Mouse (Mus musculus): ENCODE results near the gene Plekha1.
A peak's percentile ranks its signal among the peaks of the same experiment; 100 is the strongest.

The Plekha1 gene

GRCm38 (mm10) chr7:130937266-130937841, 71.8 kb downstream of the Plekha1 start:
- peaks cover 46% of the 10 kb centered on the region for H3K4me1 ChIP-seq (replicated peaks; ENCODE audit: low read depth, low read length)
- TF ChIP-seq CTCF (conservative IDR thresholded peaks at IDR 0.05; ENCODE audit: low read length) (no peak), POU5F1 (IDR thresholded peaks at IDR 0.05; ENCODE audit: borderline replicate concordance, low read length) (no peak), NANOG (IDR thresholded peaks at IDR 0.05; ENCODE audit: borderline replicate concordance, low read length) (no peak)
- H3K27me3 ChIP-seq (ENCODE audit: insufficient read depth, low read length): peaks cover 78% of the 10 kb centered on the region
- H3K4me3 ChIP-seq (replicated peaks; ENCODE audit: low read length): peak overlapping the region; percentile 81
- H3K9me3 ChIP-seq (ENCODE audit: low read length): no peaks in the 10 kb centered on the region
- H3K36me3 ChIP-seq (ENCODE audit: insufficient read depth, low read length): no peaks in the 10 kb centered on the region

GRCm38 (mm10) chr7:130938005-130938404, 72.4 kb downstream of the Plekha1 start:
- Histone ChIP-seq H3K27me3 (ENCODE audit: insufficient read depth, low read length) (peaks cover 73% of the 10 kb centered on the region), H3K4me1 (replicated peaks; ENCODE audit: low read depth, low read length) (peaks cover 46% of the 10 kb centered on the region), H3K9me3 (ENCODE audit: low read length) (no peaks in the 10 kb centered on the region), H3K4me3 (replicated peaks; ENCODE audit: low read length) (no peak overlapping the region), H3K36me3 (ENCODE audit: insufficient read depth, low read length) (no peaks in the 10 kb centered on the region)
- TF ChIP-seq POU5F1 (IDR thresholded peaks at IDR 0.05; ENCODE audit: borderline replicate concordance, low read length): no peak
- no peak; the same call in 1 of the 2 replicates for TF ChIP-seq NANOG (IDR thresholded peaks at IDR 0.05; ENCODE audit: borderline replicate concordance, low read length)
- TF ChIP-seq CTCF (conservative IDR thresholded peaks at IDR 0.05; ENCODE audit: low read length): no peak

GRCm38 (mm10) chr7:130938896-130939295, 73.3 kb downstream of the Plekha1 start:
- Histone ChIP-seq H3K4me1 (replicated peaks; ENCODE audit: low read depth, low read length) (peaks cover 53% of the 10 kb centered on the region), H3K27me3 (ENCODE audit: insufficient read depth, low read length) (peaks cover 64% of the 10 kb centered on the region), H3K9me3 (ENCODE audit: low read length) (no peaks in the 10 kb centered on the region), H3K36me3 (ENCODE audit: insufficient read depth, low read length) (no peaks in the 10 kb centered on the region), H3K4me3 (replicated peaks; ENCODE audit: low read length) (no peak overlapping the region)
- TF ChIP-seq CTCF (conservative IDR thresholded peaks at IDR 0.05; ENCODE audit: low read length) (no peak), POU5F1 (IDR thresholded peaks at IDR 0.05; ENCODE audit: borderline replicate concordance, low read length) (no peak), NANOG (IDR thresholded peaks at IDR 0.05; ENCODE audit: borderline replicate concordance, low read length) (no peak)

GRCm38 (mm10) chr7:130940733-130941132, 75.2 kb downstream of the Plekha1 start:
- H3K4me3 ChIP-seq (replicated peaks; ENCODE audit: low read length): no peak overlapping the region
- no peaks in the 10 kb centered on the region for H3K9me3 ChIP-seq (ENCODE audit: low read length)
- peaks cover 62% of the 10 kb centered on the region for H3K4me1 ChIP-seq (replicated peaks; ENCODE audit: low read depth, low read length)
- peaks cover 46% of the 10 kb centered on the region for H3K27me3 ChIP-seq (ENCODE audit: insufficient read depth, low read length)
- H3K36me3 ChIP-seq (ENCODE audit: insufficient read depth, low read length): no peaks in the 10 kb centered on the region
- TF ChIP-seq POU5F1 (IDR thresholded peaks at IDR 0.05; ENCODE audit: borderline replicate concordance, low read length): no peak
- no peak for TF ChIP-seq NANOG (IDR thresholded peaks at IDR 0.05; ENCODE audit: borderline replicate concordance, low read length)
- TF ChIP-seq CTCF (conservative IDR thresholded peaks at IDR 0.05; ENCODE audit: low read length): no peak

- H3K4me3 ChIP-seq (replicated peaks; ENCODE audit: low read length): no peak overlapping the region
- TF ChIP-seq POU5F1 (IDR thresholded peaks at IDR 0.05; ENCODE audit: borderline replicate concordance, low read length): no peak
- no peak for TF ChIP-seq CTCF (conservative IDR thresholded peaks at IDR 0.05; ENCODE audit: low read length)
- no peak for TF ChIP-seq NANOG (IDR thresholded peaks at IDR 0.05; ENCODE audit: borderline replicate concordance, low read length)
- H3K9me3 ChIP-seq (ENCODE audit: low read length): no peaks in the 10 kb centered on the region
- H3K36me3 ChIP-seq (ENCODE audit: insufficient read depth, low read length): no peaks in the 10 kb centered on the region
- peaks cover 20% of the 10 kb centered on the region for H3K27me3 ChIP-seq (ENCODE audit: insufficient read depth, low read length)
- peaks cover 69% of the 10 kb centered on the region for H3K4me1 ChIP-seq (replicated peaks; ENCODE audit: low read depth, low read length)
These were observed 77.8 kb downstream of the Plekha1 start for GRCm38 (mm10) chr7:130943280-130943895.

- Histone ChIP-seq H3K4me1 (replicated peaks; ENCODE audit: low read depth, low read length) (peaks cover 77% of the 10 kb centered on the region), H3K27me3 (ENCODE audit: insufficient read depth, low read length) (peaks cover 7% of the 10 kb centered on the region; the same call in 1 of the 2 replicates), H3K36me3 (ENCODE audit: insufficient read depth, low read length) (no peaks in the 10 kb centered on the region), H3K4me3 (replicated peaks; ENCODE audit: low read length) (peak overlapping the region; percentile 21; the same call in 1 of the 2 replicates), H3K9me3 (ENCODE audit: low read length) (no peaks in the 10 kb centered on the region)
- TF ChIP-seq CTCF (conservative IDR thresholded peaks at IDR 0.05; ENCODE audit: low read length) (no peak), NANOG (IDR thresholded peaks at IDR 0.05; ENCODE audit: borderline replicate concordance, low read length) (no peak), POU5F1 (IDR thresholded peaks at IDR 0.05; ENCODE audit: borderline replicate concordance, low read length) (no peak)
These were observed 79.4 kb downstream of the Plekha1 start for GRCm38 (mm10) chr7:130944766-130945475.

GRCm38 (mm10) chr7:130945730-130946129, 80.2 kb downstream of the Plekha1 start:
- H3K9me3 ChIP-seq (ENCODE audit: low read length): no peaks in the 10 kb centered on the region
- H3K27me3 ChIP-seq (ENCODE audit: insufficient read depth, low read length): peaks cover 6% of the 10 kb centered on the region; the same call in 1 of the 2 replicates
- H3K36me3 ChIP-seq (ENCODE audit: insufficient read depth, low read length): no peaks in the 10 kb centered on the region
- TF ChIP-seq POU5F1 (IDR thresholded peaks at IDR 0.05; ENCODE audit: borderline replicate concordance, low read length): no peak
- TF ChIP-seq NANOG (IDR thresholded peaks at IDR 0.05; ENCODE audit: borderline replicate concordance, low read length): peak; percentile 59; the same call in 1 of the 2 replicates
- peaks cover 82% of the 10 kb centered on the region for H3K4me1 ChIP-seq (replicated peaks; ENCODE audit: low read depth, low read length)
- no peak overlapping the region for H3K4me3 ChIP-seq (replicated peaks; ENCODE audit: low read length)

GRCm38 (mm10) chr7:130946303-130946702, 80.7 kb downstream of the Plekha1 start:
- peaks cover 82% of the 10 kb centered on the region for H3K4me1 ChIP-seq (replicated peaks; ENCODE audit: low read depth, low read length)
- H3K9me3 ChIP-seq (ENCODE audit: low read length): no peaks in the 10 kb centered on the region
- H3K4me3 ChIP-seq (replicated peaks; ENCODE audit: low read length): no peak overlapping the region
- no peaks in the 10 kb centered on the region for H3K27me3 ChIP-seq (ENCODE audit: insufficient read depth, low read length)
- TF ChIP-seq POU5F1 (IDR thresholded peaks at IDR 0.05; ENCODE audit: borderline replicate concordance, low read length) (no peak), NANOG (IDR thresholded peaks at IDR 0.05; ENCODE audit: borderline replicate concordance, low read length) (no peak), CTCF (conservative IDR thresholded peaks at IDR 0.05; ENCODE audit: low read length) (no peak)
- H3K36me3 ChIP-seq (ENCODE audit: insufficient read depth, low read length): no peaks in the 10 kb centered on the region
